14 mouse cellular contexts compared by ENCODE assay signal in genomic region chr2:144769556-144769955, GRCm38 (mm10). TPM values are rescaled to one million over a fixed set of nuclear protein-coding genes. Genes with fewer than 3 reads are reported as not detected.
A peak's percentile ranks its signal among the peaks of the same experiment; 100 is the strongest.
DNase-seq lines count a peak whose midpoint lies in the region; ATAC-seq and TF ChIP-seq lines count a peak whose summit lies in the region.
"Had no signal": no experiment of that assay in that cellular context is flagged by ENCODE, and none has a peak within 500 bp of the region (broad histone marks: within the 10 kb centered on the region; RNA-seq: fewer than 3 reads in every experiment).

No protein-coding gene starts in this region.

- no peak overlapping the region for H3K27ac ChIP-seq in forebrain, embryonic 14.5 days (ENCODE audit: low read depth, low read length)
- no peak overlapping the region for H3K27ac ChIP-seq in forebrain, embryonic 15.5 days (replicated peaks)
- no peak overlapping the region for H3K27ac ChIP-seq in limb, embryonic 13.5 days
- no peak overlapping the region for H3K27ac ChIP-seq in limb, embryonic 10.5 days
- no peak overlapping the region for H3K27ac ChIP-seq in limb, embryonic 14.5 days (replicated peaks; ENCODE audit: low read depth, low read length)
- H3K27ac ChIP-seq in stomach, embryonic 14.5 days (ENCODE audit: low read length): peak overlapping the region; percentile 52
- H3K27ac ChIP-seq: liver, embryonic 13.5 days had no signal

- H3K36me3 ChIP-seq in forebrain, embryonic 14.5 days (ENCODE audit: control insufficient read depth, insufficient read depth, low read length): no peaks in the 10 kb centered on the region
- H3K36me3 ChIP-seq in forebrain, embryonic 15.5 days: no peaks in the 10 kb centered on the region
- 0 out of 2 replicates have a peak, but pooled peaks cover 3% of the 10 kb centered on the region for H3K36me3 ChIP-seq in limb, embryonic 13.5 days
- no peaks in the 10 kb centered on the region for H3K36me3 ChIP-seq in limb, embryonic 10.5 days
- H3K36me3 ChIP-seq in limb, embryonic 14.5 days (ENCODE audit: control insufficient read depth, insufficient read depth, low read length): no peaks in the 10 kb centered on the region
- no peaks in the 10 kb centered on the region for H3K36me3 ChIP-seq in stomach, embryonic 14.5 days (ENCODE audit: control insufficient read depth, insufficient read depth, low read length)
- H3K36me3 ChIP-seq: liver, embryonic 13.5 days had no signal

- WGBS in forebrain, embryonic 14.5 days: 47% methylated on average over 3 of the region's 3 CpGs
- WGBS in forebrain, embryonic 15.5 days: 44% methylated on average over 3 of the region's 3 CpGs
- 44% methylated on average over 3 of the region's 3 CpGs for WGBS in limb, embryonic 13.5 days
- WGBS in limb, embryonic 10.5 days: 59% methylated on average over 3 of the region's 3 CpGs
- WGBS in limb, embryonic 14.5 days: 51% methylated on average over 3 of the region's 3 CpGs
- 37% methylated on average over 3 of the region's 3 CpGs for WGBS in stomach, embryonic 14.5 days

- no peak overlapping the region for H3K4me2 ChIP-seq in forebrain, embryonic 14.5 days (ENCODE audit: low read length)
- no peak overlapping the region for H3K4me2 ChIP-seq in forebrain, embryonic 15.5 days (replicated peaks)
- H3K4me2 ChIP-seq in limb, embryonic 13.5 days (replicated peaks): no peak overlapping the region
- H3K4me2 ChIP-seq in limb, embryonic 14.5 days (replicated peaks; ENCODE audit: low read depth, low read length, severe bottlenecking): no peak overlapping the region
- no peak overlapping the region for H3K4me2 ChIP-seq in stomach, embryonic 14.5 days (replicated peaks; ENCODE audit: low read depth, low read length)
- H3K4me2 ChIP-seq: liver, embryonic 13.5 days had no signal

- no peaks in the 10 kb centered on the region for H3K27me3 ChIP-seq in forebrain, embryonic 14.5 days (replicated peaks; ENCODE audit: control insufficient read depth, insufficient read depth, low read length)
- no peaks in the 10 kb centered on the region for H3K27me3 ChIP-seq in forebrain, embryonic 15.5 days
- H3K27me3 ChIP-seq in limb, embryonic 13.5 days: no peaks in the 10 kb centered on the region
- H3K27me3 ChIP-seq in limb, embryonic 10.5 days (ENCODE audit: low read depth, poor library complexity, severe bottlenecking): no peaks in the 10 kb centered on the region
- H3K27me3 ChIP-seq in limb, embryonic 14.5 days (ENCODE audit: control insufficient read depth, insufficient read depth, low read length): no peaks in the 10 kb centered on the region
- no peaks in the 10 kb centered on the region for H3K27me3 ChIP-seq in stomach, embryonic 14.5 days (ENCODE audit: control insufficient read depth, insufficient read depth, low read length)
- H3K27me3 ChIP-seq: liver, embryonic 13.5 days had no signal

- 0 out of 2 replicates have a peak, but pooled peaks cover 6% of the 10 kb centered on the region for H3K9me3 ChIP-seq in forebrain, embryonic 14.5 days (replicated peaks; ENCODE audit: control insufficient read depth, low read length)
- no peaks in the 10 kb centered on the region for H3K9me3 ChIP-seq in forebrain, embryonic 15.5 days
- H3K9me3 ChIP-seq in limb, embryonic 13.5 days: peaks cover 8% of the 10 kb centered on the region; the same call in 1 of the 2 replicates
- no peaks in the 10 kb centered on the region for H3K9me3 ChIP-seq in limb, embryonic 10.5 days (replicated peaks)
- no peaks in the 10 kb centered on the region for H3K9me3 ChIP-seq in limb, embryonic 14.5 days (ENCODE audit: control insufficient read depth, low read length)
- no peaks in the 10 kb centered on the region for H3K9me3 ChIP-seq in stomach, embryonic 14.5 days (ENCODE audit: control insufficient read depth, low read depth, low read length)
- H3K9me3 ChIP-seq: liver, embryonic 13.5 days had no signal

- peak; percentile 52; the same call in 1 of the 2 replicates for ATAC-seq in forebrain, embryonic 14.5 days
- ATAC-seq in forebrain, embryonic 15.5 days (replicated peaks): no peak
- ATAC-seq in limb, embryonic 13.5 days (ENCODE audit: low FRiP score, low read depth): peak; percentile 64; the same call in 1 of the 2 replicates
- ATAC-seq in limb, embryonic 14.5 days (ENCODE audit: low FRiP score, low read depth): peak; percentile 70
- peak; percentile 54; the same call in 1 of the 2 replicates for ATAC-seq in stomach, embryonic 14.5 days (ENCODE audit: insufficient number of reproducible peaks, insufficient read depth, low FRiP score, low read depth)
- ATAC-seq in megakaryocyte, adult 5-6 weeks (ENCODE audit: poor library complexity, severe bottlenecking): no peak

- peak; percentile 30 for DNase-seq in forebrain, embryonic 14.5 days (ENCODE audit: low spot score)
- DNase-seq in limb, embryonic 10.5 days (ENCODE audit: low spot score): no peak
- DNase-seq in limb, embryonic 14.5 days (ENCODE audit: low spot score): no peak
- no peak for DNase-seq in left cerebral cortex, adult 11 months (ENCODE audit: low spot score)
- DNase-seq: cerebellum, postnatal 25 days; liver, embryonic 13.5 days; thymus, adult 18-20 months had no signal

- no peak overlapping the region for H3K4me3 ChIP-seq in forebrain, embryonic 14.5 days (ENCODE audit: low read depth, low read length)
- no peak overlapping the region for H3K4me3 ChIP-seq in forebrain, embryonic 15.5 days
- H3K4me3 ChIP-seq in limb, embryonic 13.5 days: no peak overlapping the region
- H3K4me3 ChIP-seq in limb, embryonic 10.5 days: no peak overlapping the region
- H3K4me3 ChIP-seq in limb, embryonic 14.5 days (replicated peaks; ENCODE audit: low read length): no peak overlapping the region
- no peak overlapping the region for H3K4me3 ChIP-seq in stomach, embryonic 14.5 days (ENCODE audit: low read depth, low read length)
- H3K4me3 ChIP-seq: liver, embryonic 13.5 days; myocyte had no signal

- no peak for TF ChIP-seq POLR2A in limb, embryonic 14.5 days (IDR thresholded peaks at IDR 0.05; ENCODE audit: borderline replicate concordance, extremely low read depth, insufficient read depth, insufficient read length)

- H3K4me1 ChIP-seq in forebrain, embryonic 14.5 days (ENCODE audit: control insufficient read depth, insufficient read depth, low read length): no peaks in the 10 kb centered on the region
- no peaks in the 10 kb centered on the region for H3K4me1 ChIP-seq in forebrain, embryonic 15.5 days
- no peaks in the 10 kb centered on the region for H3K4me1 ChIP-seq in limb, embryonic 13.5 days
- H3K4me1 ChIP-seq in limb, embryonic 10.5 days: no peaks in the 10 kb centered on the region
- H3K4me1 ChIP-seq in limb, embryonic 14.5 days (ENCODE audit: control insufficient read depth, insufficient read depth, low read length): no peaks in the 10 kb centered on the region
- peaks cover 12% of the 10 kb centered on the region for H3K4me1 ChIP-seq in stomach, embryonic 14.5 days (ENCODE audit: control insufficient read depth, insufficient read depth, low read length)
- H3K4me1 ChIP-seq: liver, embryonic 13.5 days had no signal

- no peak overlapping the region for H3K9ac ChIP-seq in forebrain, embryonic 14.5 days (ENCODE audit: low read length)
- no peak overlapping the region for H3K9ac ChIP-seq in forebrain, embryonic 15.5 days (replicated peaks)
- H3K9ac ChIP-seq in limb, embryonic 13.5 days: no peak overlapping the region
- no peak overlapping the region for H3K9ac ChIP-seq in limb, embryonic 14.5 days (ENCODE audit: low read depth, low read length, severe bottlenecking)
- no peak overlapping the region for H3K9ac ChIP-seq in stomach, embryonic 14.5 days (replicated peaks; ENCODE audit: low read depth, low read length)
- H3K9ac ChIP-seq: liver, embryonic 13.5 days had no signal

RNA-seq across cellular contexts. Expression of gene Scp2d1, which starts 53.9 kb away (rescaled TPM):
- polyA plus RNA-seq in forebrain, embryonic 14.5 days (2014; fragmentation: Nextera tagmentation; extraction: Ambion mirVana): not detected in 2 replicates
- polyA plus RNA-seq in forebrain, embryonic 15.5 days (2015; fragmentation: Nextera tagmentation; extraction: Ambion mirVana): not detected in 2 replicates
- not detected in 2 replicates for polyA plus RNA-seq in limb, embryonic 13.5 days (2015; fragmentation: Nextera tagmentation; extraction: Ambion mirVana)
- not detected in 2 replicates for polyA plus RNA-seq in limb, embryonic 10.5 days (2016; fragmentation: Nextera tagmentation; extraction: Ambion mirVana)
- polyA plus RNA-seq in limb, embryonic 14.5 days (2012; rRNA removed): not detected in 2 replicates
- not detected in 2 replicates for polyA plus RNA-seq in limb, embryonic 14.5 days (2014; fragmentation: Nextera tagmentation; extraction: Ambion mirVana)
- polyA plus RNA-seq in stomach, embryonic 14.5 days (2014; fragmentation: Nextera tagmentation; extraction: Ambion mirVana): not detected in 2 replicates
- total RNA-seq in megakaryocyte, adult 5-6 weeks (2015): not detected in 2 replicates
- not detected in 2 replicates for total RNA-seq in megakaryocyte, adult 5-6 weeks (2017)
- total RNA-seq: adrenal gland, postnatal 4 days had no signal
- polyA plus RNA-seq: C2C12; liver, embryonic 13.5 days; myocyte had no signal

Comparison
In these comparisons a context has a peak if more than half of its experiments do, and no peak if none do; other contexts are left out.
1. ATAC-seq: peak in forebrain, embryonic 14.5 days (single experiment), limb, embryonic 13.5 days (single experiment), limb, embryonic 14.5 days (single experiment) and stomach, embryonic 14.5 days (single experiment); none in forebrain, embryonic 15.5 days (single experiment) and megakaryocyte, adult 5-6 weeks (single experiment).